Mouse (Mus musculus) CD8-positive naive resting alpha-beta T cell, adult 2 months (primary cell): ENCODE data around the gene Cyp39a1.

Source experiments
- DNase-seq, 2 experiments: peaks; one replicate each; pipeline ENCODE4 v3.0.0; 2022; ENCODE audit warnings: low read depth in 2 of 2, low spot score in 2 of 2

Cyp39a1 gene

DNA sequence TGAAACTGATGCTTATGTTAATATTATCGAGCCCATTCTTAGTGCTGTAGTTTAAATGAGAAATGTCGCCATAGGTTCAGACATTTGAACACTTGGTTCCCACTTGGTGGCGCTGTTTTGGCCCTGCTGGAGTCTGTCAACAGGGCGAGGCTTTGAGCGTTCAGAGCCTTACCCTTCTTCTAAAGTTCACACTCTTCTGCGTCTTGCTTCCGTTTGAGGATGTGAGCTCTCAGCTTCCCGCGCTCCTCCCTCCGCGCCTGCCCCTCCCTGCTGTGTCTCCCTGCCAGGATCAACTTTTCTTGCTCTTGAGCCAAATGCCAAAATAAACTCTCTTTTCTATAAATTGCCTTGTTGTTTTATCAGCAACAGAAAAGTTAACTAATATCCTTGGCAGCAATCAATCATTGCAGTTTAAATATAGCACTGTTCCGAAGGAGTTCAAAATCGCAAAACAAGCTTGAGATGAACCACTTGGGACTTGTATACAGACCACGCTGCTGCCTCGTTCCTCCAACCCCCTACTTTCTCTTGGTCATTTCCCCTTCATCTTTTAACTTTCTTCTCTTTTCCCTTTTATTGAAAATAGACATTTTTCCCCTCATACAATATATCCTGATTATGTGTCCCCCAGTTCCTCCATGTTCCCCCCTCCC is 91.5 kb downstream of the Cyp39a1 start:
- no peak for DNase-seq

GRCm38 (mm10) chr17:43784531-43784930 is 117.3 kb downstream of the Cyp39a1 start:
- DNase-seq: no peak

DNA sequence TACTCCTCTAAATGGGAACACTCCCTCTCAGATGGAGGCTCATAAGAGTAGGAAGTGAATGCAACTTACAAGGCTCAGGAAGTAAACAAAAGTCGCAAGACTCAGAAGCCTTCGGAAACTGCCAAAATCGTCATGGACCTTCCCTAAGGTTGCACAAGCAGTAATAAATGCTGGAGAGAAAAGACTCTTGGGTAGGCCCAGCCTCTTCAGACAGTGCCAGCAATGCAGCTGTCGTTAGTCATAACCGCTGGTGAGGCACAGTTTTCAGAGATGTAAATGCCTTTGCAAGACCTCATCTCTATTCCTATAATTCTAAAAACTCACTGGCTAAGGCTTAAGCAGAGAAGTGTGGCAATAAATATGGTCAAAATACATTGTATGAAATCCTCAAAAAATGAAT is 121.0 kb downstream of the Cyp39a1 start:
- no peak for DNase-seq

DNA sequence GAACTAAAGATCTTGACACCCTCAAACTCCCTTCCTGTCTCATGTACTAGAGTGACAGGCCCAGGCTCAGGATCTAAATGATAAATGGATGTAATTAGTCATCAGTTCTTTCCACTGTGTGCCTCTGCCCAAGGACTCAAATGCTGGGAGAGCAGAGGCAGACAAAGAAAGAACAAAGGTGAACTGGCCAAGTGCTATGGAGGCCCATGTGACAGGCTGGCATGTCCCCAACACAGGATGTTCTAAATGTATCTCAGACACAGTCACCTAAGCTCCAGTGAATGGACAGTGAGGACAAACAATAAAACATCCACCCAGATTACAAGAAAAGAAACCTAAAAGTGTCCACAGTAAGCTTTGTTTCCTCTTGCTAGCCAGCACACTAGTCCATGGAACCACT is 122.2 kb downstream of the Cyp39a1 start:
- no peak for DNase-seq

GRCm38 (mm10) chr17:43791751-43792150 is 124.5 kb downstream of the Cyp39a1 start:
- no peak for DNase-seq

GRCm38 (mm10) chr17:43794731-43795280 is 127.6 kb downstream of the Cyp39a1 start:
- DNase-seq: no peak
